Mouse (Mus musculus) neural tube, embryonic 13.5 days (tissue): Measurements from ENCODE around the gene Tesk2. TPM values are rescaled to one million over a fixed set of nuclear protein-coding genes. Genes with fewer than 3 reads are reported as not detected.

Source experiments
- ATAC-seq: fragments of 200-750 bp; cut with Nextera tagmentation; 2 replicates; pipeline ENCODE4 v1.8.0; 2017; ENCODE audit warnings: low read depth, mild to moderate bottlenecking, moderate TSS enrichment, moderate library complexity
- H3K27ac ChIP-seq: fragments of 300-500 bp; sonication (generic); replicated peaks from 2 replicates; pipeline ENCODE4 v1.5.1; 2015; ENCODE audit warnings: moderate library complexity, mild to moderate bottlenecking, inconsistent platforms
- H3K27me3 ChIP-seq: fragments of 300-500 bp; sonication (generic); 2 replicates; pipeline ENCODE4 v1.6.1; 2015; ENCODE audit warnings: mild to moderate bottlenecking, inconsistent platforms
- H3K36me3 ChIP-seq: fragments of 300-500 bp; sonication (generic); 2 replicates; pipeline ENCODE4 v1.6.1; 2015; ENCODE audit warnings: mild to moderate bottlenecking, inconsistent platforms
- H3K4me1 ChIP-seq: fragments of 300-500 bp; sonication (generic); replicated peaks from 2 replicates; pipeline ENCODE4 v1.6.1; 2015; ENCODE audit warnings: inconsistent platforms
- H3K4me2 ChIP-seq: fragments of 300-500 bp; sonication (generic); 2 replicates; pipeline ENCODE4 v1.6.1; 2015; ENCODE audit warnings: inconsistent platforms, mild to moderate bottlenecking, moderate library complexity
- H3K4me3 ChIP-seq: fragments of 300-500 bp; sonication (generic); 2 replicates; pipeline ENCODE4 v1.5.1; 2015; ENCODE audit warnings: mild to moderate bottlenecking, inconsistent platforms
- H3K9ac ChIP-seq: fragments of 300-500 bp; sonication (generic); 2 replicates; pipeline ENCODE4 v1.6.1; 2015; ENCODE audit warnings: moderate library complexity, mild to moderate bottlenecking, inconsistent platforms
- H3K9me3 ChIP-seq: fragments of 300-500 bp; sonication (generic); 2 replicates; pipeline ENCODE4 v1.6.1; 2016; ENCODE audit warnings: inconsistent platforms
- WGBS: fragments of 180-500 bp; shearing (Covaris S2); methylation state at CpG from one replicate; pipeline ENCODE4 v1.1.7; 2015; 5-methylcytosine and 5-hydroxymethylcytosine counted together
- polyA plus RNA-seq: library from polyadenylated mRNA; unstranded; fragments of >200 nt; fragmentation: Nextera tagmentation; extraction: Ambion mirVana; gene quantifications from 2 replicates; pipeline ENCODE4 v1.2.1, GENCODE M21; 2015

Tesk2 gene
- polyA plus RNA-seq, 1 experiment from 2014 or later: 3.0 TPM

DNA sequence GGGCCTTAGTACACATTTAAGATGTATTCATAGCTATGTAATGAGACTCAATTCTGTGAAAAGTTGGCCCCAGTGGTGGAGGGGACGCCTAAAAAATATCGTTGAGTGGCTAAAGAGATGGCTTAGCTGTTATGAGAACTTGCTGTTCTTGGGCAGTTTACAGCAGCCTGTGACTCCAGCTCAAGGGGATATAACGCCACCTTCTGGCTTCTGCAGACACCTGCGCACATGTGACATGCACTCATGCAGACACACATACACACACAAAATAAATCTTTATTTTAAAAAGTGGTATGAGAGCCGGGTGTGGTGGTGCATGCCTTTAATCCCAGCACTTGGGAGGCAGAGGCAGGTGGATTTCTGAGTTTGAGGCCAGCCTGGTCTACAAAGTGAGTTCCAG is 55.6 kb downstream of the Tesk2 start:
- Histone ChIP-seq H3K4me2 (no peak overlapping the region), H3K36me3 (no peaks in the 10 kb centered on the region), H3K4me1 (no peaks in the 10 kb centered on the region), H3K4me3 (no peak overlapping the region), H3K9ac (no peak overlapping the region), H3K9me3 (no peaks in the 10 kb centered on the region), H3K27ac (no peak overlapping the region), H3K27me3 (no peaks in the 10 kb centered on the region)
- WGBS: 93% methylated on average over 5 of the region's 5 CpGs
- ATAC-seq: no peak

DNA sequence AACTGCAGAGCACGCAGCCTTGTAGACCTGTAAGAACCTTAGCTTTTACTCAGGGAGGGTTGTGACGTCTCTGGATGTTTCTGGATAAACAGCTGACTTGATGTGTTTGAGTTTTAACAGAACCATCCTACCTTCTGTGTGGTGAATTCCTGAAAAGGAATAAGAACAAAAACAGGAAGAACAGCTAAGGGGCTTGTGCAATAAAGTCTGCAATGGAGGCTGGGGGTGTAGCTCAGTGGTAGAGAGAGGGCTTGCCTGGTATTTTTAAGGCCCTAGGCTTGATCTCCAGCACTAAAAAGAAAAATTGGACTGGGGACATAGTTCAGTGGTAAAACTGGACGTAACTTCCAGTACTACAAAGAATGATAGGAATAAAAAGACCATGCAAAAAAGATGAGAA is 56.3 kb downstream of the Tesk2 start:
- Histone ChIP-seq H3K4me3 (no peak overlapping the region), H3K4me1 (peaks cover 4% of the 10 kb centered on the region), H3K4me2 (no peak overlapping the region), H3K9ac (no peak overlapping the region), H3K27me3 (no peaks in the 10 kb centered on the region), H3K9me3 (no peaks in the 10 kb centered on the region), H3K36me3 (no peaks in the 10 kb centered on the region), H3K27ac (no peak overlapping the region)
- 91% methylated on average over 3 of the region's 3 CpGs for WGBS
- no peak for ATAC-seq

DNA sequence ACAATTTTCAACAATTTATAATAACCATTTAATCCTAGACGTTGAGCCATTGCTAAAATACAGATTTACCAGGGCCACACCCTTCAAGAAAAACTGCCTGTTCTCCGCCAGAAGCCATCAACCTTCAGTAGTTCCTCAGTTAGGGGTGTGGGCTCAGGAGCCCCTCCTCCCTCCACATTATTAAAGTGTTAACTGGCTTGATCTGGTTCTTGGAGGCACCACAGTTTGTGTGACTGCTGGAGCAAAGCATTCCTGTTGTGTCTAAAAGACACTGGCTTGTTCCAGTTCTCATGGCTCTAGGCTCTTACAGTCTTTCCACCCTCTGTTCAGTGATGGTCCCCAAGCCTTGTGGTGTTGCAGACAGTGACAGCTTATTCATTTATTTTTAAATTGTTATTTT is 59.8 kb downstream of the Tesk2 start:
- peaks cover 12% of the 10 kb centered on the region for H3K4me1 ChIP-seq
- no peaks in the 10 kb centered on the region for H3K9me3 ChIP-seq
- H3K4me2 ChIP-seq: no peak overlapping the region
- no peaks in the 10 kb centered on the region for H3K27me3 ChIP-seq
- H3K4me3 ChIP-seq: no peak overlapping the region
- no peak for ATAC-seq
- H3K9ac ChIP-seq: no peak overlapping the region
- 79% methylated on average over 2 of the region's 2 CpGs for WGBS
- no peak overlapping the region for H3K27ac ChIP-seq
- no peaks in the 10 kb centered on the region for H3K36me3 ChIP-seq

DNA sequence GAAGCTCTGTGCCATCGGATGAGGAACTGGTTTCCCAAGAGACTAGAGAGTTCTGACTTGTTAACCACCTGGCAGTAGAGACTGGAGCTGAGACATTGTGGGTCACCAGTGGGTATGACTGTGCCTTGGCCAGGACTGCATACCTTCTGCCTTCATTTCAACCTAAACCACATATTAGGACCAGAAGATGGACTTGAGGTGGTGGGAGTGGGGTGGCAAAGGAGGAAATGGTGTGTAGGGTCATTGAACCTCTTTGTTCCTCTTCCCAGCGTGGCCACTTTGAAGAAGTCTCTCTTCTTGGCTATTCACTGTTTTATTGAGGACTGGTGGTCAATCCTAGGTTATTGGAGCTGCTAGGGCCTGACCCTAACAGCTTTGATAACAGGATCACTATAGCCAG is 60.6 kb downstream of the Tesk2 start:
- no peaks in the 10 kb centered on the region for H3K27me3 ChIP-seq
- 24% methylated on average over 2 of the region's 2 CpGs for WGBS

DNA sequence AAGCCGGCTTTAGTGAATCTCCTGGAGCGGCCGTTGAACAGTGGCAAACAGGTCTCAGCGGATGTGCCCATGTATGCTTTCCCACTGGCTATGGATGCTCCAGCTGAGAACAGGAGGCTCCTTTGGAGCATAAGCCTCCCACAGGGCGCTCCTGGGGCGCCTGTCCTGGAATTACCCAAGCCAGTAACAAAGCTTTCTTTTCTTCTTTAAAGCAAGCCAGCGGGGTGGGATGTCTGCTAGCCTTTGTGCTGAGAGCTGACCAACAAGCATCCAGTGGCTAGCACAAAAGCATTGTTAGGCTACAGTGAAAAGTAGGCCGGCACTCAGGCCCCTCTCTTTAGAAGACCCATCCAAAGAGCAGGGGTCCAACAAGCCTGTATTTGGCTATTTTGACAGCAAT is 61.4 kb downstream of the Tesk2 start:
- Histone ChIP-seq H3K4me2 (no peak overlapping the region), H3K27ac (no peak overlapping the region), H3K9ac (no peak overlapping the region), H3K9me3 (no peaks in the 10 kb centered on the region), H3K4me3 (no peak overlapping the region), H3K4me1 (peaks cover 12% of the 10 kb centered on the region), H3K36me3 (no peaks in the 10 kb centered on the region), H3K27me3 (no peaks in the 10 kb centered on the region)
- ATAC-seq: no peak
- 6% methylated on average over 8 of the region's 8 CpGs for WGBS

More for the DNA sequence above, 60.6 kb downstream of the Tesk2 start:
- H3K4me1 ChIP-seq: peaks cover 12% of the 10 kb centered on the region
- no peak overlapping the region for H3K4me2 ChIP-seq
- H3K9me3 ChIP-seq: no peaks in the 10 kb centered on the region
- no peak for ATAC-seq
- H3K27ac ChIP-seq: no peak overlapping the region
- H3K4me3 ChIP-seq: no peak overlapping the region
- H3K36me3 ChIP-seq: no peaks in the 10 kb centered on the region
- no peak overlapping the region for H3K9ac ChIP-seq

DNA sequence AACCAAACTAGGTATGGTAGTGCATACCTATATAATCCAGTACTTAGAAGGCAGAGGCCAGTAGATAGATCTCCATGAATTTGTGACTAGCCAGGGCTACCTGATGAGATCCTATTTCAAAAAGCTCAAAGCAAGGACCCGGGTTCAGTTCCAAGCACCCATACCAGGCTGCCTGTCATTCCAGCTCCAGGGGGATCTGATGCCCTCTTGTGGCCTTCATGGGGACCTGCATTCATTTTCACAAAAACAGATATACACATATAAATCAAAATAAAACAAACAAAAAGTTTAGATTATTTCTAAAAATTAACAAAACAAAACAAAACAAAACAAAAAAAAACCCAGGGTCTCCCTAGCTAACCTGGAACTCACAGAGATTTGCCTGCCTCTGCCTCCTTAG is 65.8 kb downstream of the Tesk2 start:
- H3K27me3 ChIP-seq: no peaks in the 10 kb centered on the region
- 97% methylated on average over 1 of the region's 1 CpGs for WGBS

DNA sequence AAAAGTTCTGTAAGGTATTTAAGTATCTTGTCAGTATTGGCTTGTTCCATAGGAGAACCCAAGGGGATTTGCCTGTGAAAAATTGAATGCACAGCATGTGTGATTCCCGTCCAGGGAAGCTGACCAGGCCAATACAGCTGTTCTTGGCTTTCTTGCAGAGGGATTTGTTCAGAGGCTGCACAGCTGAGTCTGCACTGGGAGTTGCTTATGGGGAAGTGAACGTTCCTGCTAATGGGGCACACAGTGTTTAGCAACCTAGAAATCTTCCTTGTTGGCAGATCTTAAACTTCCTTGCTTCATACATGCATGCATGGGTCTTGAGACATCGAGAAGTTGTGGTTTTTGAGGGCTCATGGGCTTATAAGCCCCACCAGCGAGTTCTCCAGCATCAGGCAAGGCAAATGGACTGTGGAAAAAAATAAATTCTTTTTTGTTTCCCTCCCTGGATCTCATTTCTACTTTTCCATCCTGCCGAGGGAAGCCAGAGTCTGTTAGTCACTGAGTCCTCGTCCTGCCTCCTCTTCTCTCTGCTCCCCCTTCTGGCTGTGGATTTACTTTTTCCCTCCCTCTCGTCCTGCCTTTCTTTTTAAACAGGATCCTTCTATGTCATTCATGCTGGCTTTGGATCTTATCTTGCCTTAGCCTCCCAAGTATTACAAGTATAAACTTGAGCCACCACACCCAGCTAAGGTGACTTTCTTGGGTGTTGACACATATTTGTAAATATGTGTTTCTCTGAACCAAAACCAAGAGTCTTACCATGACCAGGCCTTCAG is 67.4 kb downstream of the Tesk2 start:
- Histone ChIP-seq H3K9me3 (no peaks in the 10 kb centered on the region), H3K9ac (no peak overlapping the region), H3K27me3 (no peaks in the 10 kb centered on the region), H3K4me1 (no peaks in the 10 kb centered on the region), H3K36me3 (no peaks in the 10 kb centered on the region), H3K27ac (no peak overlapping the region), H3K4me2 (no peak overlapping the region), H3K4me3 (no peak overlapping the region)
- WGBS: 44% methylated on average over 7 of the region's 7 CpGs
- ATAC-seq: no peak

More for the DNA sequence above, 65.8 kb downstream of the Tesk2 start:
- H3K9me3 ChIP-seq: no peaks in the 10 kb centered on the region
- no peak overlapping the region for H3K27ac ChIP-seq
- ATAC-seq: no peak
- H3K36me3 ChIP-seq: no peaks in the 10 kb centered on the region
- H3K4me2 ChIP-seq: no peak overlapping the region
- H3K4me3 ChIP-seq: no peak overlapping the region
- peaks cover 12% of the 10 kb centered on the region for H3K4me1 ChIP-seq
- H3K9ac ChIP-seq: no peak overlapping the region

DNA sequence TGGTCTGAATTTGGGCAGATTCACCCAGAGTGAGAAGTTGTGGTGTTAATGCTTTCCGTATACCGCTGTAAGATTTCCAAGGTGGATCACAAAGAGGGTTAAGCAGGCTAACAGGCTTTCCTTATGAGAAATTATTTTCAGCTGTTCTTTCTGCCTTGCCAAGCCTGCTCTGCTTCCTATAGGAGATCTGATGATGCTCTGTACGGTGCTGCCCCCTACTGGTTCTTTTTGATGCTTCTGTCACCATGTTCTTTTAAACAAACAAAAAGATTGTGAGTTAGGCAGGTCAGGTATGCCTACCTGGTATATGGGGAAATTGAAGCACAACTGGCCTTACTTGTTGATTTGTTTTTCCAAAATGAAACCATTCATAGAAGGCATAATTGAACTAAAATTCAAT is 68.2 kb downstream of the Tesk2 start:
- ATAC-seq: peak; percentile 53
- Histone ChIP-seq H3K4me3 (no peak overlapping the region), H3K27me3 (no peaks in the 10 kb centered on the region), H3K4me1 (no peaks in the 10 kb centered on the region), H3K4me2 (no peak overlapping the region), H3K27ac (no peak overlapping the region), H3K36me3 (no peaks in the 10 kb centered on the region), H3K9ac (no peak overlapping the region), H3K9me3 (no peaks in the 10 kb centered on the region)
- 7% methylated on average over 3 of the region's 3 CpGs for WGBS

DNA sequence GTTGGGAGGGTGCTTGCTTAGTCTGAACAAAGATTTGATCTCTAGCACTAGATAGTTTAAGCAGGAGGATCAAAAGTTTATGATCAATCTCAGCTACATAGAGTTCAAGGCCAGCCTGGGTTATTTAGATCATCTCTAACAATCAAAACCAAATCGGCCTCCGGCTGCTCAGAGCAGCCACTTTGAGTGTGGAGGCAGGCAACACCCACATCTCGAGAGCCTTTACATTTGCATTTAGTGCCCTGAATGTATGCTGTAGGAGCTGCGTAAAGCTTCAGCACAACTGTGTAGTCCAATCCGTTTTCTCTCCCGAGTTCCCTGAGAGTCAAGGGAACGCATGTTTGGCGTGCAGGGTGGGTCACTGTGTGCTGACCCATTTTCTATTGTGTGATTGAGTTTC is 71.7 kb downstream of the Tesk2 start:
- Histone ChIP-seq H3K4me2 (no peak overlapping the region), H3K27me3 (no peaks in the 10 kb centered on the region), H3K9ac (no peak overlapping the region), H3K4me3 (no peak overlapping the region), H3K4me1 (no peaks in the 10 kb centered on the region), H3K36me3 (no peaks in the 10 kb centered on the region), H3K27ac (no peak overlapping the region), H3K9me3 (no peaks in the 10 kb centered on the region)
- ATAC-seq: no peak
- 87% methylated on average over 8 of the region's 8 CpGs for WGBS

DNA sequence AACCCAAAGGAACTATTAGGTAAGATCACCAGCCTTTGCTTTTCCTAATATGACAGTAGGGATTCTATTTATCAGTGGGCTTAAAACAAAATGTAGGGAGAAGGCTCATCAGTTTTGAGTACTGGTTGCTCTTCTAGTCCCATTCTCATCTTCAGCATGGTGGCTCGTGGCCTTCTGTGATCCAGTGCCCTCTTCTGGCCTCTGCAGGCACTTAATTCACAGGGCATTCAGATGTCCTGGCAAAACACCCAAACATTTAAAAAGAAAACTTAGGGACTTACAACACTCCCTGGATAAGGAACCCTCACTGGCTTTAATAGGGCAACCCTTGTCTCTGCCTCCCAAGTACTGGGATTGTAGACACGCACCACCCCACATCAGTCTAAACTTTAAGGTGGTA is 73.5 kb downstream of the Tesk2 start:
- Histone ChIP-seq H3K9me3 (no peaks in the 10 kb centered on the region), H3K4me1 (no peaks in the 10 kb centered on the region), H3K27ac (no peak overlapping the region), H3K9ac (no peak overlapping the region), H3K4me2 (no peak overlapping the region), H3K4me3 (no peak overlapping the region), H3K27me3 (no peaks in the 10 kb centered on the region), H3K36me3 (no peaks in the 10 kb centered on the region)
- 76% methylated on average over 2 of the region's 2 CpGs for WGBS
- ATAC-seq: no peak

DNA sequence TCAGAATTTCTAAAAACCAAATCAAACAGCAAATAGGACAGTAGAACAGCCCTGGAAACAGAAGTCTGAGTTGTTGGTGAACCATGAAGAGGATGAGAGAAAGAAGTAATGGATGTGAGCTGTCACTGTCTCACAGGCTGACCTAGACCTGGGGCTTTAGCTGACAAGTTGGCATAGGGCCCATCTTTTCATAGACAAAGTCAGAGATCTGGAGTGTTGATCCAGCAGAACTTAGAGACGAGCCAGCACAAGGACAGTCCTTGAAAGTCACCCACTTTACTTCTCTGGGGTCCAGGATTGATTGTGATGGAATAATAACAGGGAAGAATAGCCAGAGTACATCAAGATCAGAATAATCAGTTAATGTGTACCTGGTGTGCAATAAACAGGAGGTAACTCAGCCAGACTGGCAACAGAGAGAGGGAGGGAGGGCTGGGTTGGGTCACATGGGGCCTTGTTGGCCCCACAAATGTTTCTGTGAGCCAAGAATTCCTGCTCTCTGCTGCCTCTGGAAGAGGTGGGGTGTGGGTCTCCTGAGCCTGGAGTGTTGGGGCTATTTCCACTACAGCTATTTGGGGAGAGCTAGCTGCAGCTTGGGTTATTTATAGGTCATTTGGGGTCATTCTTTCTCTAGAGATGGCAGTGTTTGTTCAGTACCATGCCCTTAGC is 75.8 kb downstream of the Tesk2 start:
- H3K4me2 ChIP-seq: no peak overlapping the region
- no peak for ATAC-seq
- H3K9me3 ChIP-seq: no peaks in the 10 kb centered on the region
- 72% methylated on average over 1 of the region's 1 CpGs for WGBS
- H3K4me1 ChIP-seq: no peaks in the 10 kb centered on the region
- H3K4me3 ChIP-seq: no peak overlapping the region
- H3K36me3 ChIP-seq: peaks cover 4% of the 10 kb centered on the region; the same call in 1 of the 2 replicates
- no peak overlapping the region for H3K9ac ChIP-seq
- H3K27me3 ChIP-seq: no peaks in the 10 kb centered on the region
- H3K27ac ChIP-seq: no peak overlapping the region

DNA sequence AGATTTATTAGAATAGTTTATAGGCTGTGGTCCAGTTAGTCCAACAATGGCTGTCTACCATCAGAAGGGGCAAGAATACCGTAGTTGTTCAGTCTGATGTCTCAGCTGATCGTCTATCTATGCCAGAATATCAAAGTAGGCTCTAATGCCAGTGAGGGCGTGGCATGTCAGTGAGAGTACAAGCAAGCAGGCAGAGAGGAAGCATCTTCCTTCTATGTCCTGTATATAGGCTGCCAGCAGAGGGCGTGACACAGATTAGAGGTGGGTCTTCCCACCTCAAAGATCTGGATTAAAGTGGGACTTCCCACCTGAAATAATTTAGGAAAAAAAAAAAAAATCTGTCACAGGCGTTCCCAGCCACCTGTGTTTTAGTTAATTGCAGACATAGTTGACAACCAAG is 79.2 kb downstream of the Tesk2 start:
- WGBS: 42% methylated on average over 5 of the region's 5 CpGs
- H3K27ac ChIP-seq: no peak overlapping the region
- H3K27me3 ChIP-seq: no peaks in the 10 kb centered on the region
- H3K4me2 ChIP-seq: no peak overlapping the region
- H3K4me3 ChIP-seq: no peak overlapping the region
- no peaks in the 10 kb centered on the region for H3K9me3 ChIP-seq
- H3K4me1 ChIP-seq: no peaks in the 10 kb centered on the region
- H3K9ac ChIP-seq: no peak overlapping the region
- ATAC-seq: no peak
- peaks cover 36% of the 10 kb centered on the region for H3K36me3 ChIP-seq
